Mouse (Mus musculus): ENCODE measurements around the gene Olfr294. TPM values are rescaled to one million over a fixed set of nuclear protein-coding genes. Genes with fewer than 3 reads are reported as not detected.

Gene Olfr294
- total RNA-seq (2021), result not detected
- long read RNA-seq, experiment 1, result 0 reads
- long read RNA-seq, experiment 2, result 0 reads

GRCm38 (mm10) chr7:86616543-86616942, at the start of gene Olfr294:
Gene Olfr294 (minus strand): TSS chr7:86616643.
- Histone ChIP-seq H3K4me3 (no peak within 1 kb of the TSS), H3K27ac (no peak within 1 kb of the TSS)
- no peak for DNase-seq (ENCODE audit: extremely low spot score in 1 of 2, low spot score in 2 of 2)
- TF ChIP-seq CTCF (IDR thresholded peaks at IDR 0.05), result no peak
- intact Hi-C loops (cut with DNase I), result no loop called here

- no peak within 1 kb of the TSS for H3K27ac ChIP-seq
- no peak within 1 kb of the TSS for H3K4me3 ChIP-seq
- intact Hi-C loops (cut with DNase I), result no loop called here
- no peak for DNase-seq (ENCODE audit: extremely low spot score in 1 of 2, low spot score in 2 of 2)
- TF ChIP-seq CTCF (IDR thresholded peaks at IDR 0.05), result no peak
These were observed 32.3 kb upstream of the Olfr294 start, which contains the start of gene Olfr293 for GRCm38 (mm10) chr7:86648761-86649160. Gene Olfr293 (plus strand): TSS chr7:86649061.

GRCm38 (mm10) chr7:86583562-86583961, 32.9 kb downstream of the Olfr294 start, which contains the start of gene Olfr295:
Gene Olfr295 (plus strand): TSS chr7:86583862.
- intact Hi-C loops (cut with DNase I), result no loop called here
- no peak for DNase-seq (ENCODE audit: extremely low spot score in 1 of 2, low spot score in 2 of 2)
- Histone ChIP-seq H3K4me3 (no peak within 1 kb of the TSS), H3K27ac (no peak within 1 kb of the TSS)
- no peak for TF ChIP-seq CTCF (IDR thresholded peaks at IDR 0.05)

Other genes starting within 250 kb of the Olfr294 start
- not detected for gene Olfr305, start 249.7 kb downstream of the Olfr294 start, total RNA-seq (2021)
- gene Olfr304, start 230.0 kb downstream of the Olfr294 start, total RNA-seq (2021), result not detected
- gene Olfr303, start 218.9 kb downstream of the Olfr294 start, total RNA-seq (2021), result not detected
- gene Olfr301, start 212.8 kb downstream of the Olfr294 start, total RNA-seq (2021), result not detected
- gene Olfr299, start 156.7 kb downstream of the Olfr294 start, total RNA-seq (2021), result not detected
- gene Olfr298, start 124.2 kb downstream of the Olfr294 start, total RNA-seq (2021), result not detected
- gene Olfr297, start 96.7 kb downstream of the Olfr294 start, total RNA-seq (2021), result not detected
- not detected for gene Olfr295, start 32.8 kb downstream of the Olfr294 start, total RNA-seq (2021)
- gene Olfr293, start 32.4 kb upstream of the Olfr294 start, total RNA-seq (2021), result not detected
- gene Olfr292, start 71.7 kb upstream of the Olfr294 start, total RNA-seq (2021), result not detected
- gene Folh1, start 159.3 kb upstream of the Olfr294 start, total RNA-seq (2021), result 1 to 10 TPM; 4.0 to 4.6 TPM
- gene Vmn2r77, start 178.4 kb upstream of the Olfr294 start, total RNA-seq (2021), result not detected

Data from left cerebral cortex, adult 2 months (tissue).